Mouse (Mus musculus) thymus, postnatal 36 days (tissue): Measurements from ENCODE around the gene Osbpl8.
A peak's percentile ranks its signal among the peaks of the same experiment; 100 is the strongest.

ENCODE experiments used
- DNase-seq, 2 experiments: peaks; one replicate each; pipeline ENCODE4 v3.0.0; 2022; ENCODE audit warnings: mixed read lengths in 2 of 2

Osbpl8 gene

GRCm38 (mm10) chr10:111248177-111248576, 83.6 kb downstream of the Osbpl8 start:
- DNase-seq: no peak

- no peak for DNase-seq
Measured at GRCm38 (mm10) chr10:111250192-111250591, 85.6 kb downstream of the Osbpl8 start.

GRCm38 (mm10) chr10:111251666-111252065, 87.1 kb downstream of the Osbpl8 start:
- no peak for DNase-seq

- DNase-seq: no peak
Measured at GRCm38 (mm10) chr10:111255228-111255627, 90.7 kb downstream of the Osbpl8 start.

GRCm38 (mm10) chr10:111256156-111256555, 91.6 kb downstream of the Osbpl8 start:
- DNase-seq: no peak

GRCm38 (mm10) chr10:111257358-111257757, 92.8 kb downstream of the Osbpl8 start:
- no peak for DNase-seq

- no peak for DNase-seq
Measured at GRCm38 (mm10) chr10:111258256-111258655, 93.7 kb downstream of the Osbpl8 start.

GRCm38 (mm10) chr10:111271687-111272086, 107.1 kb downstream of the Osbpl8 start:
- DNase-seq: no peak

GRCm38 (mm10) chr10:111272905-111273304, 108.4 kb downstream of the Osbpl8 start:
- no peak for DNase-seq

GRCm38 (mm10) chr10:111273463-111274088, 109.0 kb downstream of the Osbpl8 start:
- no peak for DNase-seq

GRCm38 (mm10) chr10:111275822-111276221, 111.3 kb downstream of the Osbpl8 start:
- no peak for DNase-seq

GRCm38 (mm10) chr10:111297631-111298030, 133.1 kb downstream of the Osbpl8 start:
- DNase-seq: no peak

GRCm38 (mm10) chr10:111298140-111299098, 133.9 kb downstream of the Osbpl8 start, which contains the start of gene Bbs10:
TSS of gene Bbs10 (plus strand) at chr10:111298679.
- peak; percentile 92 to 95 for DNase-seq

- DNase-seq: no peak
Measured at GRCm38 (mm10) chr10:111299591-111299990, 135.0 kb downstream of the Osbpl8 start.

GRCm38 (mm10) chr10:111301041-111301440, 136.5 kb downstream of the Osbpl8 start:
- no peak for DNase-seq

GRCm38 (mm10) chr10:111302486-111302885, 137.9 kb downstream of the Osbpl8 start:
- no peak for DNase-seq

- DNase-seq: no peak
Measured at GRCm38 (mm10) chr10:111308850-111309501, 144.4 kb downstream of the Osbpl8 start.

GRCm38 (mm10) chr10:111313282-111313681, 148.7 kb downstream of the Osbpl8 start:
- DNase-seq: no peak

- DNase-seq: no peak
Measured at GRCm38 (mm10) chr10:111314636-111315395, 150.3 kb downstream of the Osbpl8 start.

GRCm38 (mm10) chr10:111315940-111316339, 151.4 kb downstream of the Osbpl8 start:
- DNase-seq: no peak

- DNase-seq: no peak
Measured at GRCm38 (mm10) chr10:111318021-111318420, 153.5 kb downstream of the Osbpl8 start.

- no peak for DNase-seq
Measured at GRCm38 (mm10) chr10:111318805-111319500, 154.4 kb downstream of the Osbpl8 start.
